In genomic region chr9:121337216-121337937, GRCm38 (mm10) we compare ENCODE assay signal across 8 mouse cellular contexts. TPM values are rescaled to one million over a fixed set of nuclear protein-coding genes. Genes with fewer than 3 reads are reported as not detected.
A peak's percentile ranks its signal among the peaks of the same experiment; 100 is the strongest.
DNase-seq lines count a peak whose midpoint lies in the region; ATAC-seq lines count a peak whose summit lies in the region.

No protein-coding gene starts in this region.

- H3K36me3 ChIP-seq in kidney, embryonic 14.5 days (ENCODE audit: control insufficient read depth, insufficient read depth, low read length) = no peaks in the 10 kb centered on the region
- H3K36me3 ChIP-seq in forebrain, embryonic 16.5 days (ENCODE audit: control insufficient read depth, insufficient read depth) = no peaks in the 10 kb centered on the region
- no peaks in the 10 kb centered on the region for H3K36me3 ChIP-seq in intestine, embryonic 16.5 days (ENCODE audit: control insufficient read depth, insufficient read depth, low read length)
- H3K36me3 ChIP-seq in midbrain, embryonic 16.5 days (ENCODE audit: control insufficient read depth, insufficient read depth, low read length) = no peaks in the 10 kb centered on the region

- H3K4me1 ChIP-seq in kidney, embryonic 14.5 days (ENCODE audit: control insufficient read depth, insufficient read depth, low read length) = peaks cover 32% of the 10 kb centered on the region; the same call in 1 of the 2 replicates
- H3K4me1 ChIP-seq in forebrain, embryonic 16.5 days (replicated peaks; ENCODE audit: control insufficient read depth, insufficient read depth, low read length) = peaks cover 30% of the 10 kb centered on the region
- H3K4me1 ChIP-seq in intestine, embryonic 16.5 days (ENCODE audit: control insufficient read depth, insufficient read depth, low read length) = peaks cover 61% of the 10 kb centered on the region
- peaks cover 28% of the 10 kb centered on the region for H3K4me1 ChIP-seq in midbrain, embryonic 16.5 days (ENCODE audit: control insufficient read depth, insufficient read depth, low read length)

- H3K27me3 ChIP-seq in kidney, embryonic 14.5 days (ENCODE audit: control insufficient read depth, insufficient read depth, low read length) = no peaks in the 10 kb centered on the region
- H3K27me3 ChIP-seq in forebrain, embryonic 16.5 days (replicated peaks; ENCODE audit: control insufficient read depth, insufficient read depth, low read length) = no peaks in the 10 kb centered on the region
- no peaks in the 10 kb centered on the region for H3K27me3 ChIP-seq in intestine, embryonic 16.5 days (replicated peaks; ENCODE audit: control insufficient read depth, insufficient read depth, low read length)
- no peaks in the 10 kb centered on the region for H3K27me3 ChIP-seq in midbrain, embryonic 16.5 days (ENCODE audit: control insufficient read depth, insufficient read depth, low read depth, low read length)

- H3K4me2 ChIP-seq in kidney, embryonic 14.5 days (replicated peaks; ENCODE audit: low read depth, low read length) = no peak overlapping the region
- no peak overlapping the region for H3K4me2 ChIP-seq in forebrain, embryonic 16.5 days (ENCODE audit: low read length)
- no peak overlapping the region for H3K4me2 ChIP-seq in intestine, embryonic 16.5 days (ENCODE audit: low read depth, low read length)
- no peak overlapping the region for H3K4me2 ChIP-seq in midbrain, embryonic 16.5 days (ENCODE audit: low read length)

- H3K9me3 ChIP-seq in kidney, embryonic 14.5 days (ENCODE audit: control insufficient read depth, low read length) = no peaks in the 10 kb centered on the region
- no peaks in the 10 kb centered on the region for H3K9me3 ChIP-seq in forebrain, embryonic 16.5 days (ENCODE audit: control insufficient read depth, low read length)
- H3K9me3 ChIP-seq in intestine, embryonic 16.5 days (ENCODE audit: control insufficient read depth, low read length) = no peaks in the 10 kb centered on the region
- H3K9me3 ChIP-seq in midbrain, embryonic 16.5 days (replicated peaks; ENCODE audit: control insufficient read depth, low read length, poor library complexity, severe bottlenecking) = no peaks in the 10 kb centered on the region

- H3K27ac ChIP-seq in kidney, embryonic 14.5 days (ENCODE audit: low read depth, low read length) = peak overlapping the region; percentile 37; the same call in 1 of the 2 replicates
- peak overlapping the region; percentile 26; the same call in 1 of the 2 replicates for H3K27ac ChIP-seq in forebrain, embryonic 16.5 days (ENCODE audit: low read length)
- peak overlapping the region; percentile 61 for H3K27ac ChIP-seq in intestine, embryonic 16.5 days (ENCODE audit: low read length)
- peak overlapping the region; percentile 12 for H3K27ac ChIP-seq in midbrain, embryonic 16.5 days (ENCODE audit: low read length)

- no peak for DNase-seq in kidney, adult 8-10 months
- DNase-seq in adrenal gland, adult 18-20 months (ENCODE audit: low spot score in 2 of 2) = no peak
- DNase-seq in thymus, postnatal 10 days (ENCODE audit: low spot score in 2 of 2) = no peak
- DNase-seq in layer of hippocampus, postnatal 36 days = no peak

- H3K4me3 ChIP-seq in kidney, embryonic 14.5 days (ENCODE audit: low read length) = no peak overlapping the region
- H3K4me3 ChIP-seq in forebrain, embryonic 16.5 days (replicated peaks; ENCODE audit: low read length) = no peak overlapping the region
- H3K4me3 ChIP-seq in intestine, embryonic 16.5 days (ENCODE audit: low read length) = no peak overlapping the region
- no peak overlapping the region for H3K4me3 ChIP-seq in midbrain, embryonic 16.5 days (ENCODE audit: low read depth, low read length)

- H3K9ac ChIP-seq in kidney, embryonic 14.5 days (ENCODE audit: low read depth, low read length) = no peak overlapping the region
- H3K9ac ChIP-seq in forebrain, embryonic 16.5 days (replicated peaks; ENCODE audit: low read depth, low read length) = no peak overlapping the region
- peak overlapping the region; percentile 31; the same call in 1 of the 2 replicates for H3K9ac ChIP-seq in intestine, embryonic 16.5 days (ENCODE audit: low read depth, low read length)
- no peak overlapping the region for H3K9ac ChIP-seq in midbrain, embryonic 16.5 days (ENCODE audit: low read depth, low read length)

- WGBS in kidney, embryonic 14.5 days = 60% methylated on average over 9 of the region's 9 CpGs
- WGBS in forebrain, embryonic 16.5 days = 54% methylated on average over 9 of the region's 9 CpGs
- 46% methylated on average over 9 of the region's 9 CpGs for WGBS in intestine, embryonic 16.5 days
- 53% methylated on average over 9 of the region's 9 CpGs for WGBS in midbrain, embryonic 16.5 days

- ATAC-seq in kidney, embryonic 14.5 days (ENCODE audit: low FRiP score, low TSS enrichment) = peak; percentile 23; the same call in 1 of the 2 replicates
- no peak; the same call in 1 of the 2 replicates for ATAC-seq in forebrain, embryonic 16.5 days
- ATAC-seq in intestine, embryonic 16.5 days = peak; percentile 81
- ATAC-seq in midbrain, embryonic 16.5 days = no peak

RNA-seq across cellular contexts. Expression of gene Trak1, which starts 40.1 kb away (rescaled TPM):
- 10.8 and 15.4 TPM in 2 replicates for polyA plus RNA-seq in kidney, embryonic 14.5 days (2014; fragmentation: Nextera tagmentation; extraction: Ambion mirVana)
- polyA plus RNA-seq in forebrain, embryonic 16.5 days (2015; fragmentation: Nextera tagmentation; extraction: Ambion mirVana) = 85.1 and 92.2 TPM in 2 replicates
- polyA plus RNA-seq in intestine, embryonic 16.5 days (2015; fragmentation: Nextera tagmentation; extraction: Ambion mirVana) = 21.7 and 23.7 TPM in 2 replicates
- polyA plus RNA-seq in midbrain, embryonic 16.5 days (2015; fragmentation: Nextera tagmentation; extraction: Ambion mirVana) = 53.8 and 60.6 TPM in 2 replicates
- 10 to 100 TPM; 75.7 to 96.6 TPM for total RNA-seq in adrenal gland, adult 18-20 months (2021)
- 100 to 1,000 TPM; 235 to 247 TPM for total RNA-seq in layer of hippocampus, postnatal 36 days (2021)

Comparison
In these comparisons a context has a peak if more than half of its experiments do, and no peak if none do; other contexts are left out.
1. ATAC-seq: peak in kidney, embryonic 14.5 days (single experiment) and intestine, embryonic 16.5 days (single experiment); none in forebrain, embryonic 16.5 days (single experiment) and midbrain, embryonic 16.5 days (single experiment).
2. Peak in every context shown above with its lines, with median percentiles within 50 percentile points of each other: H3K27ac ChIP-seq.